Mouse (Mus musculus) mouse trophoblast stem cell (cell line): ENCODE measurements around the gene S100a4.

ENCODE experiments used
- in situ Hi-C, 2 experiments: fragments of 300-500 bp; cut with MseI, MboI; formaldehyde crosslinking; loops; 2 replicates in 1 of 2; 3 replicates in 1 of 2; pipeline ENCODE4 v1.15.1; 2025

Gene S100a4

GRCm38 (mm10) chr3:90623435-90624071 is 20.0 kb downstream of the S100a4 start:
- in situ Hi-C loops = loop anchor here in 1 of 2 experiments (10.0 kb wide), 1 partner anchor 109 kb away; the partner anchor contains the start of genes S100a1 and S100a13

DNA sequence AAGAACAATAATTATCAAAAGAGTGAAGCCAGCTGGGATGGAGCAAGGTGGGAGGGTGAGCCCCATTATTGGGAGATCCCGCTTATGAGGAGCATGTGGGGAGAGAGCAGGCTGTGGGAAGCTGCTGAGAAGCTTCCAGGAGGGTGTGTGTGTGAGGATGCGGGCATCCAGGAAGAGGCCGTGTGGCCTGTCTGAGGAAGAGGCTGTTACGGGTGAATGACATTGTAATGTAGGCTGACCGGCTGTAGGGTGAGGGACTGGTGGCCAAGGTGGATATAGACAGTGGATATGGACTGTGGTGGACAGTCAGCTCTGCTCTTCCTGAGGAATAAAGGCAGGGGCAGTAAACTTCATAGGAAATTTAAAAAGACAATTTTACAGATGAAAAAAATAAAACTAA is 21.9 kb downstream of the S100a4 start:
- in situ Hi-C loops = loop anchor here in 1 of 2 experiments (10.0 kb wide), 1 partner anchor 111 kb away; the partner anchor contains the start of genes S100a1 and S100a13

DNA sequence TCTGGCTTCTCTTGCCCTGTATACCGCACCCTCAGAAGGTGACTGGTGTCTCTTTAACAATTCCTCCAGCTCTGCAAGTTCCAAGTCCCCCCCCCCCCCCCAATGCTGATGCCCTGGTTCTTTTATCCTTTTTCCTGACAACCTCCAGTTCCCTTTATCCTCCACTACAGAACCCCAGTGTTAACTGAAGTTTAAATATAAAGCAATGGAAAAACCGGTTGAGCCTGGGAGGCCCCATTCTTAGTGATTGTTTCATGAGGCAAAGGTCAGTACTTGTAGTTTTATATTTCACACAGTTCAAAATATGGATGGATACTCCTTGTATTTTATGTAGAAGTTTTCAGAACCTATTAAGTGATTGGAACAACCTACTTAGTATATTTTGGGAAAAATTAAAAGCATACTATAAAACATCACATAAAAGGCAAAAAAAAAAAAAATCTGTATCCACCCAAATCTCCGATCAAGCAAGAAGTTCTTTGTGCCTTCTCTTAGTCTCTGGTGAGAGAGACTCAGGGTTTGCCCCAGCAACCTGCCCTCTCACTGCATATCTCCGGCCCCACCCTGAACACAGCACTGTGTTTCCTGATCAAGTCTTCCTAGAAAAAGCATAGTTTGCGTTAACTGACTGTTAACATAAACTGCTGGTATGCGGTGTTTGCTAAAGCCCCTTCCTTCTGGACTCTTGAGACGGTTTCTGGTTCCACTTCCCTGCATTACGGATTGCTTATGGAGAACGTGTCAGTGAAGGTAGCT is 22.9 kb downstream of the S100a4 start:
- in situ Hi-C loops = loop anchor here in 1 of 2 experiments (10.0 kb wide), 1 partner anchor 112 kb away; the partner anchor contains the start of genes S100a1 and S100a13

GRCm38 (mm10) chr3:90627366-90627765 is 23.8 kb downstream of the S100a4 start:
- in situ Hi-C loops = loop anchor here in 1 of 2 experiments (10.0 kb wide), 1 partner anchor 113 kb away; the partner anchor contains the start of genes S100a1 and S100a13

DNA sequence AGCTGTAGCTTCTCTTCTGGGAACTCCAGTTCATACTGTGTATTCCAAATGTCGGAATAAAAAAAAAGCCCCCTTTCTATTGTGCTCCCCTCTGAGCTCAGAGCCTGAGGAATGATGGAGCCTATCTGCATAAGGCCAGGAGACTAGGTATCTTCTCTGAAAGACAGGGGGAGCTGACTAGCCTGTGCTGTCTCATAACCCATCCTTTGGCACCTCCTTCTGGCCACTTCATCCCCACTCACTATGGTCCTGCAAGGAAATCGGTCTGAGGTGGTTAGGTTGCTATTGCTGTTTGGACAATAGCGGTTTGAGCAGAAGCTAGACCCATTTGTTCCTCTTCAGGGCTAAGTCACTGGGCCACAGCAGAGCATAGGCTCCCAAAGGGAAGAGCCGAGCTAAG is 24.2 kb downstream of the S100a4 start:
- in situ Hi-C loops = loop anchor here in 1 of 2 experiments (10.0 kb wide), 1 partner anchor 113 kb away; the partner anchor contains the start of genes S100a1 and S100a13

DNA sequence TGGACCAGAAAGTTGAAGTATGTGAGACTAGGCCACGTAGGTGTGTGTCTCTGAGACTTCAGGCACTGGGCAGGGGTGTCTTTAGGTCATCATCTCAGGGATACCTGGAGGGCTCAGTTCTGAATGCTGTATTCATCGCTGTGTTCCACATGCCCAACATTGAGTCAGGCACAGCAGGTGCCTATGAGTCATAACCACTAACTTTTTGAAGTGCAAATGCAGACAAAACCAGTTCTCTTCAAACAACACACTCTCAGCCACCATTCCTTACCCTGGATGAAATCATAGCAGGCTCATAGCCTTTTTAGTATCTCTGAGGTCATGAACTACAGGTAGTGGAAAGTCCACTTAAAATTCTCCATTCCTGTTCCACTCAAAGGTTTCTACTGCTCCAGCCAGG is 25.7 kb downstream of the S100a4 start:
- in situ Hi-C loops = loop anchor here in 1 of 2 experiments (10.0 kb wide), 1 partner anchor 114 kb away; the partner anchor contains the start of genes S100a1 and S100a13

DNA sequence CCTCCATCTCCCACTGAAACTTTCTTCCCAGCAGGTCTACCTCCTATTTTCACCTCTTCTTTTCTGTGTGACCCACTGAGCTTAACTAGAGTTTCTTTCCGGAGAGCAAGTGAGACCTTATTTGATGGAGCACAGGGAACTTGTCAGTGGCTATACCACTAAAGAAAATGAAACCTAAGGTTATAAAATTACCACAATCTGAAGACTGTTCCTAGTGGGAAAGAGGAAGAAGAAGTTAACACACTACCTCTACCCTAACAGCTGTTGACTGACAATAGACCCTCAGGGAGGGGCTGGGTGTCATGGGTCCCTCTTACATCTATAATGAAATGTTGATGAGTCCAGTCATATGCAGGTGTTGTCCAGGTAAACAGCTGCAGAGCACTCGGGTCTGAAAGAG is 28.4 kb downstream of the S100a4 start:
- in situ Hi-C loops = no loop called here

DNA sequence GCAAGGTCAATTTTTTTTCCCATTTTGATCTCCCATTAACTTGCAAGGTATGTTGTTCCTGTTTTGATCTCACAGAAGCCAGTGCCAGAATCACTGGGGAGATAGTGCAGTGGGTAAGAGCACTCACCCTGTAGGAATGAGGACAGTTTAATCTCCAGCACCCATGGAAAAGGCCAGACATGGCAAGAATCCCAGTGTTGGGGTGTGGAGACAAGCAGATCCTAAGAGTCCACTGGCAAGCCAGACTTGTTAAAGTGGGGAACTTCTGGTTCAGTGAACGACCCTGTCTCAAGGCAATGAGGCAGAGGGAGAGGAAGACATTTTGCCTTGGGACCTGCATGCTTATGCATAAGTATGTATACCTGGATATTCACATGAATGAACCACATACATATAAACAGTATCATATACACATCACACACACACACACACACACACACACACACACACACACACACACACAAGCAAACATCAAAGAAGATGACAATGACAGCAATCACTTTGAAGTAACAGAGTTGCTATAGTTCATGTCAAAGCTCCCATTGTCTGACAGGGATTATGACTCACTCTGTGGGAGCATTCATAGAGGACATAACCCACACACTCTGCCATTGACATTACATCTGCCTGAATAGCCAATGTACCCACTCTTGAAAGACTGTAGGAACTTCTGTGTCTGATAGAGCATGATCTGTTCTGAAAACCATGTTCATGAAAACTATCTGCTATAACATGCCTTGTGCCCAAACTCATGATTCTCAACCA is 35.1 kb downstream of the S100a4 start:
- in situ Hi-C loops = no loop called here

DNA sequence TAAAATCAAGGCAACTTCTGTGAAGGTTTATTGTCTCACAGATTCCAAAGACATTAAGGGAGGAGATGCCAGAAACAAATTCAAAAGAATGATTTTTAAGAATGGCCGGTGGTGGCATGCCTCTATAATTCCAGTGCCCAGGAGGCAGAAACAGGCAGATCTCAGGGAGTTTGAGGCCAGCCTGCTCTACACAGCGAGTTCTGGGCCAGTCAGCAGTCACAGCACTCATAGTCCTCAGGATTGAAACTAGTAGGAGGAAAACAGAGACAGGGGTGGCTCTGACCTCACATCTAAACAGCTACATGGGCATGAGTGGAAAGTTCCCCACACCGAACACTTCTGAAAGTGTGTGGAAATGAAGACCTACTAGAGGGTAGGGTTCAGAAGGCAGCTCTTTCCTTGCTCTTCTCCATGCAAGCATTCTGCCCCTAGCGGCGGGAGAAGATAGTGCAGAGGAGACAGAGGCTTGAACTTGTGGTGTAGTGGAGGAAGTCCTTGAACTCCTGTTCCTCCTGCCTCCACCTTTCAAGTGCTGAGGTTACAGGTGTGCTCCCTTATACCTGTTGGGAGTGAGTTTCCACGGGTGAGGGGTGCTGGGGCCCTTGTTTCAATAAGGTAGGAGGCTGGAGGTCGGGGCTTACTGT is 36.1 kb downstream of the S100a4 start:
- in situ Hi-C loops = no loop called here

- in situ Hi-C loops = no loop called here
Measured at GRCm38 (mm10) chr3:90640981-90641380, 37.4 kb downstream of the S100a4 start.

GRCm38 (mm10) chr3:90644220-90644619 is 40.6 kb downstream of the S100a4 start:
- in situ Hi-C loops = no loop called here

DNA sequence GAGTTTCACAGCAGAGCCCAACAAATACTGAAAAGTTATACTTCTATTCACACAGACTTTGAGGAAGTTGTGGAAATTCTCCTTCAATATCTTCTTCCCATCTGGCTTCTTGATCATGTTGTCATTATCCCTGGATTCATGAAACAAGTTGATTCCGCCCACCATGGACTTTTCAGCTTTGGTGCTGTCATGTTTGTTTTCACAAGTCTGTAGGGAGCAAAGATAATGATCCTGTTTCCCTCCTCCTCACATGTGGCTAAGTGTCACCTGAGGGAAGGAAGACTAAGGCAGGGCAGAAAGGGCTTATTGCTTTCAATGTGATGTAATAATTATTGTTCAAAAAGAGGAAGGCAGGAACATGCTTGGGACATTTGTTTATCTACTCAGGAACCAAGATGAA is 43.7 kb downstream of the S100a4 start:
- in situ Hi-C loops = no loop called here

GRCm38 (mm10) chr3:90648981-90649380 is 45.4 kb downstream of the S100a4 start:
- in situ Hi-C loops = no loop called here

DNA sequence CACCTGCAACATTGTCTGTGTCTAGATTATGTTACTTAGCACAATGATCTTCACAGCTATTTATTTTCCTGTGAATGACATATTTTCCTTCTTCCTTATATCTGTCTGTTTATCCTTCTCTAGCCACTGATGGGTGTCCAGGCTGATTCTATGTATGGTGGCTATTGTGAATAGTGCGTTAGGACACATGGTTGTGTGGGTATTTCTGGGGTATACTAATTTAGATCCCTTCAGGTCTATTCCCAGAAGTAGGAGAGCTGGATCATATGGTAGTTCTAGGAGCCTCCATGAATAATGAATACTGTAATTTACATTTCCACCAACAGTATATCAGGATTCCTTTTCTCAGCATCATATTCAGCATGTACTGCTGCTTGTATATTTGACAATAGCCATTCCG is 46.3 kb downstream of the S100a4 start:
- in situ Hi-C loops = no loop called here

DNA sequence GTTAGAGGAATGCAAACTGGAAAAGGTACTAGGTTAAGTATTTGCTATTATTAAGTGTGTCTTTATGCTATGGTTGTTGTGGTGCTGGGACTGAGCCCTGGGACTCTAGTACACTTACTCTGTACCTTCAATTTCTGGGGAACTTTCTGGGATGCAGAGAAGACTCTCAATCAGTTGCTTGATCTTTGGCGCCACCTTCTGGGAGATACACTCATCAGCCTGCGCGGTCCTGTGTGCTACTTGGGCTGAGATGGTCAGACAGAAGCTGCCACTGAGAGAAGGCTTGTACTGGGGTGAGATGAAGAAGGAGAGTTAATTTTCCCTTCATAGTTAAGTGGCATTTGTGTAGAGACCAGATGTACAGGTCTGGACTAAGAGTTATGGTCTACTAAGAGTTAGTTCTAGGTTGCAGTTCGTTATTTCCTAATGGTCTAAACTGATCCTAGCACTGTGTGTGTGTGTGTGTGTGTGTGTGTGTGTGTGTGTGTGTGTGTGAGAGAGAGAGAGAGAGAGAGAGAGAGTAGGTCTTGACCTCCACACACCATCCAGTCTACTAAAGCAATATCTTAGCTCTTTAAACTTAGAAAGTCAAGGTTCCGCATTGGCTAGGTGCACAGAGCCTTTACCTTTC is 49.4 kb downstream of the S100a4 start:
- in situ Hi-C loops = no loop called here

DNA sequence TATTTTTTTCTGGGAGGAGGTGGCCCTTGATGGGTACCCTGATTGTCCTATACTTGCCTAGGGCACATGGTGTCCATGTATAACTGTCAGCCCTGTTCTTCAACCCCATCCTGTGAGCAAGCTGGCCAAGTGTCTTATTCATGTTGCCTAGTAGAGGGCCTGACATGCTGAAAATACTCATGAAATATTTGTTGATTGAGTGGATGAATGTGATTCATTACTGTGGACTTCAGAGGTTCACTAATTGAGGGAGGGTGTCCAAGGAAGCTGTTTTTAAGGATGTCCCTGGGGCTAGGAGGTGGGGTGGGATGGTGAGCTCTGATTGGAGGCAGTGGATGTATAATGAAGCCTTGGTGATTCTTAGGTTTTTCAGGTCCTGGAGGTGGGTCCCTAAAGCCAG is 50.1 kb downstream of the S100a4 start, which contains the start of gene S100a7a:
Gene S100a7a (plus strand): TSS at position 301 of the 400 bp plus-strand sequence.
- in situ Hi-C loops = no loop called here
